Mouse (Mus musculus) ES-E14 (cell line): Measurements from ENCODE around the gene Scand1. TPM values are rescaled to one million over a fixed set of nuclear protein-coding genes. Genes with fewer than 3 reads are reported as not detected.
A peak's percentile ranks its signal among the peaks of the same experiment; 100 is the strongest.

Experiments used
- DNase-seq: peaks from one replicate; pipeline ENCODE4 v3.0.0-alpha.2; 2013; ENCODE audit warnings: low read depth, low spot score
- H3K27ac ChIP-seq: 2 replicates; pipeline ENCODE4 v1.5.1; 2012; ENCODE audit warnings: low read depth, mild to moderate bottlenecking, low read length, moderate library complexity, mixed read lengths; ENCODE audit not compliant: poor library complexity, insufficient read depth, severe bottlenecking
- H3K36me3 ChIP-seq: 2 replicates; pipeline ENCODE4 v1.6.1; 2012; ENCODE audit warnings: mild to moderate bottlenecking, low read length, moderate library complexity, mixed read lengths; ENCODE audit not compliant: control insufficient read depth, poor library complexity, insufficient read depth, severe bottlenecking
- H3K4me1 ChIP-seq, 2 experiments: fragments of 150-350 bp in 1 of 2; sonication (generic) in 1 of 2; 2 replicates each; pipeline ENCODE4 v1.6.1; 2012; ENCODE audit warnings: low read length in 2 of 2, mild to moderate bottlenecking in 1 of 2, mixed read lengths in 1 of 2; ENCODE audit not compliant: control insufficient read depth in 2 of 2, insufficient read depth in 2 of 2, poor library complexity in 1 of 2
- H3K4me3 ChIP-seq, 2 experiments: fragments of 150-350 bp in 1 of 2; sonication (generic) in 1 of 2; 2 replicates each; pipeline ENCODE4 v1.5.1; 2012; ENCODE audit warnings: low read length in 2 of 2, low read depth in 1 of 2, mild to moderate bottlenecking in 1 of 2, mixed read lengths in 1 of 2; ENCODE audit not compliant: insufficient read depth in 1 of 2, poor library complexity in 1 of 2, severe bottlenecking in 1 of 2
- H3K9ac ChIP-seq: 2 replicates; pipeline ENCODE4 v1.6.1; 2012; ENCODE audit warnings: low read depth, mild to moderate bottlenecking, low read length, mixed read lengths; ENCODE audit not compliant: poor library complexity, insufficient read depth, severe bottlenecking
- H3K9me3 ChIP-seq: fragments of 150-350 bp; sonication (generic); 2 replicates; pipeline ENCODE4 v1.6.1; 2012; ENCODE audit warnings: low read depth, mild to moderate bottlenecking, low read length; ENCODE audit not compliant: control insufficient read depth, insufficient read depth
- CHD2 ChIP-seq: IDR thresholded peaks from 2 replicates; pipeline ENCODE4 v1.6.1; 2014; ENCODE audit warnings: mild to moderate bottlenecking, low read depth, low read length, inconsistent platforms
- HCFC1 ChIP-seq: IDR thresholded peaks from 2 replicates; pipeline ENCODE4 v1.6.1; 2012; ENCODE audit warnings: low read length, inconsistent platforms, borderline replicate concordance; ENCODE audit not compliant: insufficient read depth
- MAFK ChIP-seq: IDR thresholded peaks from 2 replicates; pipeline ENCODE4 v1.6.1; 2014; ENCODE audit warnings: mild to moderate bottlenecking, low read depth, low read length, inconsistent platforms; ENCODE audit not compliant: insufficient read depth
- ZC3H11A ChIP-seq: IDR thresholded peaks from 2 replicates; pipeline ENCODE4 v1.6.1; 2012; ENCODE audit warnings: low read depth, mild to moderate bottlenecking, inconsistent platforms, low read length, borderline replicate concordance
- ZNF384 ChIP-seq: IDR thresholded peaks from 2 replicates; pipeline ENCODE4 v1.6.1; 2012; ENCODE audit warnings: low read depth, low read length, inconsistent platforms
- in situ Hi-C, 2 experiments: fragments of 600-800 bp; cut with MboI; formaldehyde crosslinking; loops; one replicate each; pipeline ENCODE4 v1.15.1; 2025; ENCODE audit warnings: low sequenced_read_pairs in 2 of 2, inconsistent platforms in 1 of 2; ENCODE audit not compliant: unreplicated experiment in 2 of 2
- total RNA-seq: library from RNA; depleted of rRNA; stranded (reverse); fragments of 300-350 nt; gene quantifications from 2 replicates; pipeline ENCODE4 v1.2.3, GENCODE M21; 2012

The Scand1 gene
- total RNA-seq, 1 experiment = 26.0 TPM

- H3K36me3 ChIP-seq = peaks cover 38% of the 10 kb centered on the region
Measured at GRCm38 (mm10) chr2:156286733-156287132, 25.8 kb downstream of the Scand1 start.

GRCm38 (mm10) chr2:156285161-156285560 lies 27.3 kb downstream of the Scand1 start:
- Histone ChIP-seq H3K9ac (no peak overlapping the region), H3K27ac (no peak overlapping the region), H3K4me1 (peaks cover 0 to 1% of the 10 kb centered on the region in 2 experiments; a peak in 2 of 4 replicates), H3K9me3 (no peaks in the 10 kb centered on the region), H3K4me3 (no peak overlapping the region), H3K36me3 (peaks cover 34% of the 10 kb centered on the region)
- in situ Hi-C loops = no loop called here
- no peak for TF ChIP-seq HCFC1
- no peak for TF ChIP-seq MAFK
- no peak for TF ChIP-seq ZNF384
- no peak for TF ChIP-seq CHD2
- TF ChIP-seq ZC3H11A = no peak
- no peak for DNase-seq

More at GRCm38 (mm10) chr2:156286733-156287132, 25.8 kb downstream of the Scand1 start:
- Histone ChIP-seq H3K9me3 (no peaks in the 10 kb centered on the region), H3K9ac (no peak overlapping the region), H3K4me3 (no peak overlapping the region), H3K27ac (no peak overlapping the region), H3K4me1 (peaks cover 0 to 1% of the 10 kb centered on the region in 2 experiments; a peak in 2 of 4 replicates)
- no peak for TF ChIP-seq ZNF384
- no peak for TF ChIP-seq ZC3H11A
- no peak for TF ChIP-seq CHD2
- no peak for TF ChIP-seq HCFC1
- no peak for TF ChIP-seq MAFK
- no peak for DNase-seq
- in situ Hi-C loops = no loop called here

- no peaks in the 10 kb centered on the region for H3K4me1 ChIP-seq
- peaks cover 14% of the 10 kb centered on the region for H3K36me3 ChIP-seq
- in situ Hi-C loops = no loop called here
Measured at GRCm38 (mm10) chr2:156281227-156281626, 31.3 kb downstream of the Scand1 start.

GRCm38 (mm10) chr2:156278226-156279017 lies 34.1 kb downstream of the Scand1 start:
- Histone ChIP-seq H3K9ac (no peak overlapping the region), H3K4me3 (no peak overlapping the region), H3K36me3 (peaks cover 17% of the 10 kb centered on the region), H3K9me3 (no peaks in the 10 kb centered on the region), H3K27ac (no peak overlapping the region), H3K4me1 (no peaks in the 10 kb centered on the region)
- in situ Hi-C loops = no loop called here
- peak; percentile 40 for DNase-seq
- peak; percentile 8; the same call in 1 of the 2 replicates for TF ChIP-seq ZC3H11A
- no peak for TF ChIP-seq HCFC1

More at GRCm38 (mm10) chr2:156281227-156281626, 31.3 kb downstream of the Scand1 start:
- Histone ChIP-seq H3K9me3 (no peaks in the 10 kb centered on the region), H3K9ac (no peak overlapping the region), H3K27ac (no peak overlapping the region), H3K4me3 (no peak overlapping the region)
- TF ChIP-seq MAFK = no peak
- TF ChIP-seq CHD2 = no peak
- TF ChIP-seq ZNF384 = no peak
- TF ChIP-seq HCFC1 = no peak
- TF ChIP-seq ZC3H11A = no peak
- DNase-seq = no peak

- no peak for DNase-seq
- Histone ChIP-seq H3K9ac (no peak overlapping the region), H3K27ac (no peak overlapping the region), H3K4me3 (no peak overlapping the region), H3K4me1 (peaks cover 0 to 3% of the 10 kb centered on the region in 2 experiments; a peak in 1 of 4 replicates), H3K36me3 (peaks cover 13% of the 10 kb centered on the region), H3K9me3 (no peaks in the 10 kb centered on the region)
- in situ Hi-C loops = no loop called here
- TF ChIP-seq HCFC1 = no peak
Measured at GRCm38 (mm10) chr2:156272553-156272952, 40.0 kb downstream of the Scand1 start.
